Mouse (Mus musculus) C2C12 (cell line): Measurements from ENCODE around the gene Ccdc30.

Source experiments
- CTCF ChIP-seq: IDR thresholded peaks from one replicate; pipeline ENCODE4 v1.5.1; 2011; ENCODE audit not compliant: control insufficient read depth, insufficient read depth, insufficient read length
- MAX ChIP-seq: IDR thresholded peaks from one replicate; pipeline ENCODE4 v1.6.1; 2011; ENCODE audit warnings: mild to moderate bottlenecking, control low read depth
- MYOG ChIP-seq: IDR thresholded peaks from one replicate; pipeline ENCODE4 v1.6.1; 2011; ENCODE audit not compliant: control insufficient read depth, insufficient read length; ENCODE audit errors: extremely low read depth

DNA sequence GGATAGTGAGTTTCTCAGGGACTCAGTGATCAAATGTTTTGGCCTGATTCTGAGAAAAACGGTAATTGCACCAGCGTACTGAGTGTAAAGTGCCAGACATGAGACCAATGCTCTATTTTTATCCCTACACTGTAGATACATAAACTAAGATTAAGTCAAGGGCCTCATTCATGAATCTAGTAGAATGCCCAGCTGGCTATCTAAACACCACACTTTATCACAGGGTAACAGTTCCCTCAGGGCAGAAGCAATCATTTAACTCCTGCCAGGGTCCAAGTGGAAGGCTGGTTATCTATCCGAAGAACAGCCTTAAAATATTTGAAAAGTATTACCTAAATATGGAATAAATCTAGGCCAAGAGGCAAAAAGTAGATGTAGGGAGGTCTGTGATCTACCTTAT, 2.6 kb upstream of the Ccdc30 start:
- no peak for TF ChIP-seq CTCF
- no peak for TF ChIP-seq MAX
- no peak for TF ChIP-seq MYOG
